Mouse (Mus musculus) CH12.LX (cell line): ENCODE results near the gene Asphd2. TPM values are rescaled to one million over a fixed set of nuclear protein-coding genes. Genes with fewer than 3 reads are reported as not detected.

ENCODE experiments used
- DNase-seq: peaks from one replicate; pipeline ENCODE4 v3.0.0-alpha.2; 2013; ENCODE audit errors: extremely low read depth
- H3K27ac ChIP-seq: 2 replicates; pipeline ENCODE4 v1.5.1; 2012; ENCODE audit warnings: low read depth, mild to moderate bottlenecking, control low read depth, moderate library complexity; ENCODE audit not compliant: insufficient read depth
- H3K27me3 ChIP-seq: replicated peaks from 2 replicates; pipeline ENCODE3; 2012; ENCODE audit warnings: inconsistent platforms
- H3K36me3 ChIP-seq, 2 experiments: replicated peaks in 1 of 2; 2 replicates each; pipeline versions ENCODE3 to v1.6.1; 2012; ENCODE audit warnings: inconsistent platforms in 1 of 2, low read length in 1 of 2, mild to moderate bottlenecking in 1 of 2, mixed read lengths in 1 of 2, moderate library complexity in 1 of 2; ENCODE audit not compliant: control insufficient read depth in 1 of 2, insufficient read depth in 1 of 2
- H3K4me1 ChIP-seq, 2 experiments: 2 replicates each; pipeline ENCODE4 v1.6.1; 2012; ENCODE audit warnings: inconsistent platforms in 1 of 2, moderate library complexity in 1 of 2; ENCODE audit not compliant: insufficient read depth in 2 of 2, control insufficient read depth in 1 of 2
- H3K4me2 ChIP-seq: 2 replicates; pipeline ENCODE4 v1.6.1; 2012; ENCODE audit warnings: low read depth, mild to moderate bottlenecking, control low read depth; ENCODE audit not compliant: poor library complexity, insufficient read depth, severe bottlenecking
- H3K4me3 ChIP-seq, 3 experiments: fragments of 150-350 bp in 1 of 3; sonication (generic) in 1 of 3; replicated peaks in 1 of 3; 2 replicates each; pipeline versions ENCODE3 to v1.5.1; 2011 to 2012; ENCODE audit warnings: low read depth in 2 of 3, low read length in 2 of 3, mild to moderate bottlenecking in 2 of 3, moderate library complexity in 2 of 3, control low read depth in 1 of 3, improper control_type of control experiment in 1 of 3, inconsistent platforms in 1 of 3, mixed read lengths in 1 of 3; ENCODE audit not compliant: poor library complexity in 1 of 3
- H3K79me2 ChIP-seq: replicated peaks from 2 replicates; pipeline ENCODE4 v1.6.1; 2012; ENCODE audit warnings: mild to moderate bottlenecking, moderate library complexity; ENCODE audit not compliant: control insufficient read depth, poor library complexity, insufficient read depth, severe bottlenecking; ENCODE audit errors: extremely low read depth
- H3K9ac ChIP-seq: 2 replicates; pipeline ENCODE4 v1.6.1; 2012; ENCODE audit warnings: low read depth, mild to moderate bottlenecking, control low read depth, moderate library complexity; ENCODE audit not compliant: insufficient read depth
- H3K9me3 ChIP-seq: replicated peaks from 2 replicates; pipeline ENCODE3; 2012; ENCODE audit warnings: low read length, inconsistent platforms, mixed read lengths
- BHLHE40 ChIP-seq: IDR thresholded peaks from 2 replicates; pipeline ENCODE4 v1.6.1; 2011; ENCODE audit warnings: mild to moderate bottlenecking, low read depth, low read length, improper control_type of control experiment
- CHD2 ChIP-seq: IDR thresholded peaks from 2 replicates; pipeline ENCODE4 v1.6.1; 2011; ENCODE audit warnings: low read length, improper control_type of control experiment
- CTCF ChIP-seq, 2 experiments: IDR thresholded peaks in 1 of 2; conservative IDR thresholded peaks in 1 of 2; 2 replicates each; pipeline ENCODE4 v1.5.1; 2011 to 2012; ENCODE audit warnings: low read depth in 2 of 2, low read length in 2 of 2, improper control_type of control experiment in 1 of 2, inconsistent platforms in 1 of 2, mild to moderate bottlenecking in 1 of 2, moderate library complexity in 1 of 2
- ELF1 ChIP-seq: IDR thresholded peaks from 2 replicates; pipeline ENCODE4 v1.6.1; 2014; ENCODE audit warnings: low read depth, mild to moderate bottlenecking, inconsistent platforms, low read length, improper control_type of control experiment
- ETS1 ChIP-seq: conservative IDR thresholded peaks from 2 replicates; pipeline ENCODE4 v1.6.1; 2012; ENCODE audit warnings: low read depth, mild to moderate bottlenecking, inconsistent platforms, low read length, improper control_type of control experiment, moderate library complexity
- GABPA ChIP-seq: IDR thresholded peaks from 2 replicates; pipeline ENCODE4 v1.6.1; 2012; ENCODE audit warnings: low read depth, low read length, improper control_type of control experiment, inconsistent platforms; ENCODE audit not compliant: insufficient replicate concordance
- HCFC1 ChIP-seq: IDR thresholded peaks from 2 replicates; pipeline ENCODE4 v1.6.1; 2012; ENCODE audit warnings: low read depth, mild to moderate bottlenecking, inconsistent platforms, low read length, improper control_type of control experiment
- JUN ChIP-seq: IDR thresholded peaks from 2 replicates; pipeline ENCODE4 v1.6.1; 2011; ENCODE audit warnings: low read depth, mild to moderate bottlenecking, low read length, improper control_type of control experiment, moderate library complexity; ENCODE audit not compliant: insufficient read depth
- JUND ChIP-seq: conservative IDR thresholded peaks from 2 replicates; pipeline ENCODE4 v1.6.1; 2011; ENCODE audit warnings: low read depth, low read length, improper control_type of control experiment
- MAFK ChIP-seq: IDR thresholded peaks from 2 replicates; pipeline ENCODE4 v1.6.1; 2011; ENCODE audit warnings: low read length, improper control_type of control experiment; ENCODE audit not compliant: insufficient replicate concordance
- MAZ ChIP-seq: IDR thresholded peaks from 2 replicates; pipeline ENCODE4 v1.6.1; 2012; ENCODE audit warnings: low read depth, mild to moderate bottlenecking, inconsistent platforms, low read length, improper control_type of control experiment, moderate library complexity
- MXI1 ChIP-seq: IDR thresholded peaks from 2 replicates; pipeline ENCODE4 v1.6.1; 2011; ENCODE audit warnings: mild to moderate bottlenecking, low read depth, low read length, improper control_type of control experiment
- MYC ChIP-seq: IDR thresholded peaks from 2 replicates; pipeline ENCODE4 v1.6.1; 2011; ENCODE audit warnings: low read depth, mild to moderate bottlenecking, improper control_type of control experiment, low read length
- NELFE ChIP-seq: IDR thresholded peaks from 2 replicates; pipeline ENCODE4 v1.6.1; 2011; ENCODE audit warnings: low read depth, low read length, improper control_type of control experiment
- NRF1 ChIP-seq: IDR thresholded peaks from 2 replicates; pipeline ENCODE4 v1.6.1; 2014; ENCODE audit warnings: low read depth, mild to moderate bottlenecking, inconsistent platforms, low read length, improper control_type of control experiment, moderate library complexity
- PAX5 ChIP-seq: IDR thresholded peaks from 2 replicates; pipeline ENCODE4 v1.6.1; 2012; ENCODE audit warnings: low read length, inconsistent platforms, mixed read lengths
- RAD21 ChIP-seq: IDR thresholded peaks from 2 replicates; pipeline ENCODE4 v1.6.1; 2011; ENCODE audit warnings: low read depth, mild to moderate bottlenecking, low read length, improper control_type of control experiment, moderate library complexity
- UBTF ChIP-seq: IDR thresholded peaks from 2 replicates; pipeline ENCODE4 v1.6.1; 2012; ENCODE audit warnings: low read depth, mild to moderate bottlenecking, inconsistent platforms, low read length, improper control_type of control experiment, moderate library complexity
- USF2 ChIP-seq: conservative IDR thresholded peaks from 2 replicates; pipeline ENCODE4 v1.6.1; 2011; ENCODE audit warnings: low read depth, low read length, improper control_type of control experiment
- ZKSCAN1 ChIP-seq: IDR thresholded peaks from 2 replicates; pipeline ENCODE4 v1.6.1; 2012; ENCODE audit warnings: low read depth, inconsistent platforms, low read length, improper control_type of control experiment, borderline replicate concordance
- ZNF384 ChIP-seq: IDR thresholded peaks from 2 replicates; pipeline ENCODE4 v1.6.1; 2012; ENCODE audit warnings: low read depth, low read length, improper control_type of control experiment, inconsistent platforms
- dilution Hi-C: fragments of 300-500 bp; cut with MboI; formaldehyde crosslinking; loops from 2 replicates; pipeline ENCODE4 v1.14.3; 2020; ENCODE audit warnings: low sequenced_read_pairs; ENCODE audit not compliant: extremely low pct_unique_long_range_greater_than_20kb, extremely low pct_ligation_motif_present
- in situ Hi-C: fragments of 300-500 bp; cut with MboI; formaldehyde crosslinking; loops from 3 replicates; pipeline ENCODE4 v1.14.3; 2019; ENCODE audit warnings: low sequenced_read_pairs, low pct_ligation_motif_present, low pct_unique_long_range_greater_than_20kb, mixed read lengths
- polyA plus RNA-seq: library from polyadenylated mRNA; unstranded; fragments of >175 nt; gene quantifications from 2 replicates; pipeline ENCODE4 v1.2.1, GENCODE M21; 2012; ENCODE audit warnings: low read depth; ENCODE audit not compliant: insufficient read length
- total RNA-seq, 2 experiments: library from RNA; depleted of rRNA; stranded (reverse); fragments of 300-350 nt in 1 of 2; fragments of >200 nt in 1 of 2; gene quantifications; 2 replicates each; pipeline ENCODE4 v1.2.3; 2012 to 2014

Gene Asphd2
- total and polyA plus RNA-seq, 3 experiments, result not detected

DNA sequence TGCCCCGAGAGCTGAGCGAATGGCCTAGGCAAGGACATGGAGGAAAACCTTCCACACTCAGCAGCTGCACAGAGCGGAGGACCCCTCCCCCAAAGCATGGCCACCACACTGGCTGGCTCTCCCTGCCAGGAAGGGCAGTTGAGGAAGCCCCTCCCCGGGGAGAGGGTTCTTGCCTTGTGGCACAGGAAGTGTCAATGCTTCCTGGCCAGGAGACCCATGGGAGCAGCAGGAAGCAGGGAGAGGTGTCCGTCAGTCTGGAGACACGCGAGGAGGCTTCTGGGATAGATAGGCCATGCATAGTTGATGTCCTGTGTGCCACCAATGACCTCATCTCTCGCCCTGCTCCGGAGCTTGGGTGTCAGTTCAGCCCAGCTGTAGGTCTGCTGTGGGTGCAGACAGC lies 38.3 kb downstream of the Asphd2 start:
- peaks cover 33 to 82% of the 10 kb centered on the region in 2 experiments for H3K36me3 ChIP-seq

DNA sequence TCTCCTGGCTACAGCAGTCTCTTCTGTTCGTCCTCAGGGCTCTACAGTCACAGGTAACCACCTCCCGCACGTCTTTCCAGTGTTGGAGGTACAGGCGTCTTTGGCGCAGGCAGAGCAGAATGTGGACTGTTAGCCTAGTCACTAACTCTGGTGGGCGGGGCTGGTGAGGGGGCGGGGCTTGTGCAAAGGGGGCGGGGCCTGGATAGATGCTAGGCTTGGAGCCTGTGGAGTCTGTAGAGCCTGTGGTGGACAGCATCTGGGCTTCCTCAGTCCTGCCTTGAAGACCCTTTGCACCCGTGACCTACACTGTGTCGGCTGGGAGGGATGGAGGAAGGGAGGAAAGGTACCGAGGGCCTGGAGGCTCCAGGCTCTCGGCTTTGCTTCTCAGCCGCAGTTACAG lies 38.8 kb downstream of the Asphd2 start, which contains the start of gene Gm6583:
Gm6583 (minus strand) TSS at position 124 of the 400 bp plus-strand sequence.
- Histone ChIP-seq H3K4me1 (no peaks in the 10 kb centered on the region), H3K9me3 (no peaks in the 10 kb centered on the region), H3K9ac (no peak within 1 kb of the TSS), H3K36me3 (peaks cover 37 to 86% of the 10 kb centered on the region in 2 experiments), H3K4me2 (no peak within 1 kb of the TSS), H3K4me3 (no peak within 1 kb of the TSS), H3K79me2 (no peaks in the 10 kb centered on the region), H3K27me3 (no peaks in the 10 kb centered on the region), H3K27ac (no peak within 1 kb of the TSS)
- DNase-seq, result no peak
- dilution Hi-C loops, result no loop called here
- in situ Hi-C loops, result no loop called here
- TF ChIP-seq ETS1 (no peak), ELF1 (no peak), ZNF384 (no peak), CHD2 (no peak), GABPA (no peak), JUN (no peak), NELFE (no peak), RAD21 (no peak), MXI1 (no peak), MYC (no peak), HCFC1 (no peak), PAX5 (no peak), CTCF (conservative IDR thresholded peaks at IDR 0.05 in 1 of 2, IDR thresholded peaks at IDR 0.05 in 1 of 2; ENCODE audit: low read depth in 2 of 2, low read length in 2 of 2) (no peak), NRF1 (no peak), JUND (no peak)

More for the DNA sequence above, 38.3 kb downstream of the Asphd2 start:
- Histone ChIP-seq H3K9me3 (no peaks in the 10 kb centered on the region), H3K27me3 (no peaks in the 10 kb centered on the region), H3K4me1 (no peaks in the 10 kb centered on the region), H3K9ac (no peak overlapping the region), H3K4me3 (no peak overlapping the region), H3K27ac (no peak overlapping the region), H3K79me2 (no peaks in the 10 kb centered on the region), H3K4me2 (no peak overlapping the region)
- TF ChIP-seq MAFK (no peak), NELFE (no peak), NRF1 (no peak), BHLHE40 (no peak), MAZ (no peak), UBTF (no peak), ZNF384 (no peak), ELF1 (no peak), ZKSCAN1 (no peak), USF2 (no peak), ETS1 (no peak)
- in situ Hi-C loops (no loop called here), dilution Hi-C loops (no loop called here)
- no peak for DNase-seq
